Mouse (Mus musculus): ENCODE data around the gene Scn4b. TPM values are rescaled to one million over a fixed set of nuclear protein-coding genes. Genes with fewer than 3 reads are reported as not detected.
A peak's percentile ranks its signal among the peaks of the same experiment; 100 is the strongest.

Gene Scn4b
- polyA plus RNA-seq, 1 experiment from 2014 or later = 0.13 TPM

DNA sequence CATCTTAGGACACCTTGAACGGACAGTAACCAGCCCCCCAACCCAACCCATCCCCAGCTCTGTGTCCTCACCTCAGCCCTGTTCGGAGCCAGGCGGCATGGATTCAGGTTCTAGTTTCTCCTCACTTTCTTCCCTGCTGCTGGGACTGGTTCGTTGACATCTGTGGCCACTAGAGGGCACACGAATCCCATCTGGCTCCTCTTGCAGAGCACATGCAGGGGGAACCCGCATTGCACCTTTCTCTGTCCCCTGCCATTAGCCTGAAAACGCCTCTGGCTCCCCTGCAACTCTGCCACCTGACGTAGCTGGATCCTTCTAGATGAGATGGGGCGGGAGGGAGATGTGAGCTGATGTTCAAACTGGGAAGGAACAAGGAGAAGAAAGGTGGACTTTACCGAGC, 16.4 kb upstream of the Scn4b start:
- Histone ChIP-seq H3K27ac (ENCODE audit: low read length) (no peak overlapping the region), H3K9me3 (ENCODE audit: control insufficient read depth, low read length) (no peaks in the 10 kb centered on the region), H3K36me3 (ENCODE audit: control insufficient read depth, insufficient read depth, low read length) (no peaks in the 10 kb centered on the region), H3K4me1 (ENCODE audit: control insufficient read depth, insufficient read depth, low read length) (peaks cover 22% of the 10 kb centered on the region), H3K9ac (ENCODE audit: low read depth, low read length) (peak overlapping the region; percentile 48; the same call in 1 of the 2 replicates), H3K4me2 (ENCODE audit: low read depth, low read length) (peak overlapping the region; percentile 48), H3K4me3 (ENCODE audit: low read length) (peak overlapping the region; percentile 0; the same call in 1 of the 2 replicates), H3K27me3 (replicated peaks; ENCODE audit: control insufficient read depth, insufficient read depth, low read length) (no peaks in the 10 kb centered on the region)
- WGBS = 5% methylated on average over 10 of the region's 10 CpGs
- ATAC-seq = peak; percentile 67

GRCm38 (mm10) chr9:45122209-45122761, 15.9 kb upstream of the Scn4b start:
- H3K27ac ChIP-seq (ENCODE audit: low read length) = 0 out of 2 replicates have a peak overlapping the region, but pooled peaks have one; percentile 3
- H3K4me3 ChIP-seq (ENCODE audit: low read length) = peak overlapping the region; percentile 0; the same call in 1 of the 2 replicates
- H3K9me3 ChIP-seq (ENCODE audit: control insufficient read depth, low read length) = no peaks in the 10 kb centered on the region

GRCm38 (mm10) chr9:45125211-45125610, 13.0 kb upstream of the Scn4b start:
- Histone ChIP-seq H3K9ac (ENCODE audit: low read depth, low read length) (no peak overlapping the region), H3K27me3 (replicated peaks; ENCODE audit: control insufficient read depth, insufficient read depth, low read length) (no peaks in the 10 kb centered on the region), H3K36me3 (ENCODE audit: control insufficient read depth, insufficient read depth, low read length) (no peaks in the 10 kb centered on the region), H3K27ac (ENCODE audit: low read length) (no peak overlapping the region), H3K9me3 (ENCODE audit: control insufficient read depth, low read length) (no peaks in the 10 kb centered on the region), H3K4me3 (ENCODE audit: low read length) (no peak overlapping the region), H3K4me1 (ENCODE audit: control insufficient read depth, insufficient read depth, low read length) (0 out of 2 replicates have a peak, but pooled peaks cover 9% of the 10 kb centered on the region), H3K4me2 (ENCODE audit: low read depth, low read length) (no peak overlapping the region)
- 91% methylated on average over 14 of the region's 14 CpGs for WGBS
- no peak for ATAC-seq

More at GRCm38 (mm10) chr9:45122209-45122761, 15.9 kb upstream of the Scn4b start:
- H3K36me3 ChIP-seq (ENCODE audit: control insufficient read depth, insufficient read depth, low read length) = no peaks in the 10 kb centered on the region
- H3K4me1 ChIP-seq (ENCODE audit: control insufficient read depth, insufficient read depth, low read length) = peaks cover 18% of the 10 kb centered on the region
- peak overlapping the region; percentile 48 for H3K9ac ChIP-seq (ENCODE audit: low read depth, low read length)
- peak; percentile 86 for ATAC-seq
- H3K4me2 ChIP-seq (ENCODE audit: low read depth, low read length) = peak overlapping the region; percentile 48
- WGBS = 17% methylated on average over 9 of the region's 9 CpGs
- no peaks in the 10 kb centered on the region for H3K27me3 ChIP-seq (replicated peaks; ENCODE audit: control insufficient read depth, insufficient read depth, low read length)

DNA sequence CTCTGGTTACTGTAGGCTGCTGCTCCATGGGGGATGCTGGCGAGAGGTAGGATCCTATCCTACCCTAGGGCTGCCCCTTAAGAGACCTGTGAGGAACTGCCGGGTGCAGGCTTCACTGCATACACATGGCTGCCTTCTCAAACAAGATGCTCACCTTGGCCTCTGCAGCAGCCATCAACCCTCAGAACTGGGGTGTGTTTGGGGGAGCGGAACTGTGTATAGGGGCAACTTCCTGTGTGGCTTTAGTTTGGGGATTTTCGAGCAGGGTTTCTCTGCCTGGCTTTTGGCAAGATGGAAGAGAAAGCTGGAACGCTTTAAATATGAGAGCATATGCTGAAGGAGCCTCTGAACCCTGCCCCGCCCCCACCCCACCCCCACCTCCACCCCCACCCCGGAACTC, 11.3 kb upstream of the Scn4b start:
- no peak for ATAC-seq
- Histone ChIP-seq H3K9ac (ENCODE audit: low read depth, low read length) (no peak overlapping the region), H3K9me3 (ENCODE audit: control insufficient read depth, low read length) (no peaks in the 10 kb centered on the region), H3K27ac (ENCODE audit: low read length) (no peak overlapping the region), H3K27me3 (replicated peaks; ENCODE audit: control insufficient read depth, insufficient read depth, low read length) (no peaks in the 10 kb centered on the region), H3K4me3 (ENCODE audit: low read length) (no peak overlapping the region), H3K4me1 (ENCODE audit: control insufficient read depth, insufficient read depth, low read length) (0 out of 2 replicates have a peak, but pooled peaks cover 7% of the 10 kb centered on the region), H3K4me2 (ENCODE audit: low read depth, low read length) (no peak overlapping the region), H3K36me3 (ENCODE audit: control insufficient read depth, insufficient read depth, low read length) (no peaks in the 10 kb centered on the region)
- WGBS = 62% methylated on average over 7 of the region's 7 CpGs

- Histone ChIP-seq H3K4me2 (ENCODE audit: low read depth, low read length) (no peak overlapping the region), H3K4me1 (ENCODE audit: control insufficient read depth, insufficient read depth, low read length) (no peaks in the 10 kb centered on the region), H3K27me3 (replicated peaks; ENCODE audit: control insufficient read depth, insufficient read depth, low read length) (no peaks in the 10 kb centered on the region), H3K9ac (ENCODE audit: low read depth, low read length) (no peak overlapping the region), H3K4me3 (ENCODE audit: low read length) (no peak overlapping the region), H3K9me3 (ENCODE audit: control insufficient read depth, low read length) (no peaks in the 10 kb centered on the region), H3K36me3 (ENCODE audit: control insufficient read depth, insufficient read depth, low read length) (no peaks in the 10 kb centered on the region), H3K27ac (ENCODE audit: low read length) (no peak overlapping the region)
- no peak for ATAC-seq
- 82% methylated on average over 3 of the region's 3 CpGs for WGBS
Observed at GRCm38 (mm10) chr9:45130119-45130518, 8.1 kb upstream of the Scn4b start.

DNA sequence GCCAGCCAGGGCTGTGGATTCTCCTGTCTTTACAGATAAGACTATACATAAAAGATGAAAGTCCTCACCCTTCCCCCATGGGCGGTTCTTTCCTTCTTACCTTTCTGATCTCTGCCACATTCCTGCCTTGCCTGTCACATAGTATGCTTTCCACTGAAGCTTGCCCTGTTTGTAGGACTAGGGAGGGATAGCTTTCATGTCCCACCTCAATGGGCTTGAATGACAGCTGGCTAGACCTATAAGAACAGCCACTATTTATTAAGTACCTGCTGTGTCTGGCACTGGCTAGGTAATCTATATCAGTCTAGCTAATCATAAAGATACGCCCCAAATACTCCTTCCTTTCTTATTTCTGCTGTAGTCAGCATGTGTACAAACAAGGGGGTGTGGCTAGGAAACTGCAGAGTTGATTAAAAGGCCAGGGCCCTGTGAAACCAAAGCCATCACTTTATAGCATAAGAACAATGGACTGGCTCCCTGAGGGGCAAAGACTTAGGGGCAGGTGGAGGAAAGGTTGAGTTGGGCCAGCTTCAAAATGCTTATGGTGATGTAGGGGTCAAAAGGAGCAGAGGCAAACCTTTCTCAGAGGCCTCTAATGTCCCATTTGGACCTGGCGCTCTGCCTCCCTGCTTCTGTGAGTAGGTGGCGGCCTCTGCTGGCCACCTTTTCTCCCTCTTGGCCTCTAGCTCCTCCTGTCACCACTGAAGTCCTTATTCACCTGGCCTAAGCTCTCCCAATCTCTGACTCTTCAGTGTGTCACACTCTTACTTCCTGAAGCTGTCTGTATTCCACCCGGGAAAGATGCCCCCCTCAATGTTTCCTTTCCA, 4.5 kb upstream of the Scn4b start:
- Histone ChIP-seq H3K4me3 (ENCODE audit: low read length) (no peak overlapping the region), H3K9ac (ENCODE audit: low read depth, low read length) (no peak overlapping the region), H3K9me3 (ENCODE audit: control insufficient read depth, low read length) (no peaks in the 10 kb centered on the region), H3K4me1 (ENCODE audit: control insufficient read depth, insufficient read depth, low read length) (peaks cover 5% of the 10 kb centered on the region; the same call in 1 of the 2 replicates), H3K27ac (ENCODE audit: low read length) (no peak overlapping the region), H3K27me3 (replicated peaks; ENCODE audit: control insufficient read depth, insufficient read depth, low read length) (peaks cover 31% of the 10 kb centered on the region), H3K4me2 (ENCODE audit: low read depth, low read length) (no peak overlapping the region), H3K36me3 (ENCODE audit: control insufficient read depth, insufficient read depth, low read length) (no peaks in the 10 kb centered on the region)
- peak; percentile 89 for ATAC-seq
- WGBS = 27% methylated on average over 5 of the region's 5 CpGs

GRCm38 (mm10) chr9:45136442-45137169, 1.6 kb upstream of the Scn4b start:
- peaks cover 55% of the 10 kb centered on the region for H3K27me3 ChIP-seq (replicated peaks; ENCODE audit: control insufficient read depth, insufficient read depth, low read length)
- no peaks in the 10 kb centered on the region for H3K36me3 ChIP-seq (ENCODE audit: control insufficient read depth, insufficient read depth, low read length)
- H3K9ac ChIP-seq (ENCODE audit: low read depth, low read length) = no peak overlapping the region
- WGBS = 21% methylated on average over 7 of the region's 7 CpGs
- peaks cover 9% of the 10 kb centered on the region for H3K4me1 ChIP-seq (ENCODE audit: control insufficient read depth, insufficient read depth, low read length)
- no peak overlapping the region for H3K4me3 ChIP-seq (ENCODE audit: low read length)
- no peak overlapping the region for H3K27ac ChIP-seq (ENCODE audit: low read length)
- H3K9me3 ChIP-seq (ENCODE audit: control insufficient read depth, low read length) = no peaks in the 10 kb centered on the region
- H3K4me2 ChIP-seq (ENCODE audit: low read depth, low read length) = no peak overlapping the region
- no peak for ATAC-seq

GRCm38 (mm10) chr9:45139082-45139481, 887 bp downstream of the Scn4b start:
- 2% methylated on average over 7 of the region's 7 CpGs for WGBS
- H3K4me1 ChIP-seq (ENCODE audit: control insufficient read depth, insufficient read depth, low read length) = peaks cover 9% of the 10 kb centered on the region
- no peak overlapping the region for H3K27ac ChIP-seq (ENCODE audit: low read length)
- H3K27me3 ChIP-seq (replicated peaks; ENCODE audit: control insufficient read depth, insufficient read depth, low read length) = peaks cover 61% of the 10 kb centered on the region
- ATAC-seq = no peak
- no peaks in the 10 kb centered on the region for H3K9me3 ChIP-seq (ENCODE audit: control insufficient read depth, low read length)
- H3K36me3 ChIP-seq (ENCODE audit: control insufficient read depth, insufficient read depth, low read length) = no peaks in the 10 kb centered on the region
- peak overlapping the region; percentile 53; the same call in 1 of the 2 replicates for H3K9ac ChIP-seq (ENCODE audit: low read depth, low read length)
- peak overlapping the region; percentile 57 for H3K4me3 ChIP-seq (ENCODE audit: low read length)
- H3K4me2 ChIP-seq (ENCODE audit: low read depth, low read length) = peak overlapping the region; percentile 95

DNA sequence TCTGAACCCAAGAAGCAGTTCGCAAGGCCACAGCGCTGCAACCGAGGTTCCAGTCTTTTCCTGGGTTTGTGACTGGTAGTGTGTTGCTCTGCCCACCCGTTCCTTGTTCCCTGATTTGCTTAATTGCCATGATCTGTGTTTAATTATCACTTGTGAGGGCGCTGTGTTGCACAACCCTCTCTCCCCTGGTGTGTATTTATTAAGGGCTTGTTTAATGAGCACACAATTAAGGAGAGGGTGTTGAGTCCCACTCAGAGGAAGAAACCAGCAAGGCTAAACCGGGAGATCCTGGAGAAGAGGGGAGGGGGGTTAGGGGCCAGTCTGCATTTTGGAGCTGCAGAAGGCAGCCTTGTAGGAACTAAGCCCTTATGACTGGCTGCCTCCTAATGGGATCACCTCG, 2.8 kb downstream of the Scn4b start:
- Histone ChIP-seq H3K9ac (ENCODE audit: low read depth, low read length) (no peak overlapping the region), H3K9me3 (ENCODE audit: control insufficient read depth, low read length) (no peaks in the 10 kb centered on the region), H3K27me3 (replicated peaks; ENCODE audit: control insufficient read depth, insufficient read depth, low read length) (peaks cover 70% of the 10 kb centered on the region), H3K4me1 (ENCODE audit: control insufficient read depth, insufficient read depth, low read length) (peaks cover 14% of the 10 kb centered on the region), H3K4me3 (ENCODE audit: low read length) (no peak overlapping the region), H3K4me2 (ENCODE audit: low read depth, low read length) (no peak overlapping the region), H3K36me3 (ENCODE audit: control insufficient read depth, insufficient read depth, low read length) (no peaks in the 10 kb centered on the region), H3K27ac (ENCODE audit: low read length) (no peak overlapping the region)
- no peak for ATAC-seq
- 65% methylated on average over 7 of the region's 7 CpGs for WGBS
